Mouse (Mus musculus): ENCODE results near the gene Dusp19. TPM values are rescaled to one million over a fixed set of nuclear protein-coding genes. Genes with fewer than 3 reads are reported as not detected.

Dusp19 gene
- polyA plus RNA-seq, 1 experiment from 2014 or later = 19.3 TPM

DNA sequence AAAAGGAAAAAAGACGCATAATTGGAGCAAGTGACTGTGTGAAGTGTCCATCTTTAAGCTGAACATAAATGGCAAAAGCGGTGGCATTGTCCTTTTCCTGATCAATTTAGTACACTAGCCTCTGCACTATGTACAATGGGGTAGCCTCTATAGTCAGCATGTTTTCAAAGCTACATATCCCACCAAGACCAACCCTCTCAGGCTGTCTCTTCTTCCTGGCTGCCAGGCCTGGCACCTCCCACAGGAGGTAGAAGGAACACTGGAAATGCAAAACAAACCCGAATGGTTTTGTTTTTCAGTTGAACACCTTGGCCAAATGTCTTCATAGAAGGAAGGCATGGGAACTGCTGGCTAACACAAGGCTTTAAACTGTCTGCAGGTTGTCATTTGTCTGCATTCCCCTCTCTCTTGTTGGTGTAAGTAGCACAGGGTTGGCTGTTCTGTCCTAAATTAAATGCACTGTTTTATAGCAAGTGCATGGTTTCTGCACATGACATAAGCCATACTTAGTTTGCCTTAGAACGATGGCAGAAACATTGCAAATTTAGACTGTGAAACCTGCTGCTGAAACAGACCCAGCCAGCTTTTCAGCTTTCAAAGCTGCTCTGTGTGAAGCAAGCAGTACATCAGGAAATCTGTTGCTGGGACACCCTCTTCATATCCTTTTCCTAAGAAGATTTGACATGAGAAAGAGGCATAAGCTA is 22.5 kb upstream of the Dusp19 start:
- H3K9me3 ChIP-seq (ENCODE audit: control insufficient read depth, low read length) = no peaks in the 10 kb centered on the region
- WGBS = 70% methylated on average over 4 of the region's 4 CpGs
- no peak for ATAC-seq (ENCODE audit: low read depth)

DNA sequence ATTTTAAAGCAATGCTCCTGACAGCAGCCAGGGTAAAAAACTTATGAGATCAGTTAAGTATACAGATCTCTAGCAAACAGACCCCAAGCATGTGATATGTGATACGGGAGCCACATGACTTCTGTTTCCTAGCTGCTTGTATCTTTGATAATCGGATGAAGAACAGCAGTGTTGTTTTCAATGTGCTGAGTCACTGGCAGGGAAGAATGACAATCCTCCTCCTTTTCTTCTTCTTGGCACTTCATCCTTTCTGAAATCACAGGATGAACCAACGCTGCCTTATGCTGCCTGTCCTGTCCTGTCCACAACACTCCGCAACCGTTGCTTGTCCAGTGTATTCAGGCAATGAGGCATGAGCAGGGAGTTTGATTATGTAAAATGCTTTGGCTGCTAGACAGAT is 19.9 kb upstream of the Dusp19 start:
- Histone ChIP-seq H3K36me3 (ENCODE audit: control insufficient read depth, insufficient read depth, low read length) (no peaks in the 10 kb centered on the region), H3K4me2 (ENCODE audit: low read depth, low read length) (no peak overlapping the region), H3K4me1 (ENCODE audit: control insufficient read depth, insufficient read depth, low read length) (no peaks in the 10 kb centered on the region), H3K9ac (ENCODE audit: low read depth, low read length) (no peak overlapping the region), H3K4me3 (ENCODE audit: low read depth, low read length) (no peak overlapping the region), H3K27ac (replicated peaks; ENCODE audit: low read depth, low read length) (no peak overlapping the region), H3K9me3 (ENCODE audit: control insufficient read depth, low read length) (no peaks in the 10 kb centered on the region), H3K27me3 (replicated peaks; ENCODE audit: control insufficient read depth, insufficient read depth, low read length) (no peaks in the 10 kb centered on the region)
- no peak for DNase-seq (ENCODE audit: low spot score)
- ATAC-seq (ENCODE audit: low read depth) = no peak
- WGBS = 67% methylated on average over 5 of the region's 5 CpGs

More for the DNA sequence above, 22.5 kb upstream of the Dusp19 start:
- H3K27me3 ChIP-seq (replicated peaks; ENCODE audit: control insufficient read depth, insufficient read depth, low read length) = no peaks in the 10 kb centered on the region
- H3K9ac ChIP-seq (ENCODE audit: low read depth, low read length) = no peak overlapping the region
- no peak overlapping the region for H3K4me3 ChIP-seq (ENCODE audit: low read depth, low read length)
- no peaks in the 10 kb centered on the region for H3K4me1 ChIP-seq (ENCODE audit: control insufficient read depth, insufficient read depth, low read length)
- no peak for DNase-seq (ENCODE audit: low spot score)
- no peaks in the 10 kb centered on the region for H3K36me3 ChIP-seq (ENCODE audit: control insufficient read depth, insufficient read depth, low read length)
- H3K4me2 ChIP-seq (ENCODE audit: low read depth, low read length) = no peak overlapping the region
- H3K27ac ChIP-seq (replicated peaks; ENCODE audit: low read depth, low read length) = no peak overlapping the region

DNA sequence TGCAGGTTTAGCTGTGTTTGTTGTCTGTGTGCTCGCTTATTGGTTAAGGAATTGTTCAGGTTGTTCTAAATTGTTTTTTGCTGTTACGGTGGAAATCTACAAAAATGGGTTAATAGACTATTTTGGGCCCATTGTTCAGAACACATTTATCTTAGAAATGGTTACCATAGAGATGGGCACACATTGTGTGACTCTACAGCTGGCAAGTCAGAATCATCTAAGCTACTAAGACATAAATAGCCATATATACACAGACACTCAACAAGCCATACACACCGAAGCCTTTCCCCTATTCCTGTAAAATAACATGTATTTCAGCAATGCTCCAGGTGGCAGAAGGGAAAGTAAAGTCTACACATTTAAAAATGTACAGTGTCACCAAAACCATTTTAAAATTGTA is 17.0 kb upstream of the Dusp19 start:
- Histone ChIP-seq H3K27me3 (replicated peaks; ENCODE audit: control insufficient read depth, insufficient read depth, low read length) (no peaks in the 10 kb centered on the region), H3K9me3 (ENCODE audit: control insufficient read depth, low read length) (no peaks in the 10 kb centered on the region), H3K9ac (ENCODE audit: low read depth, low read length) (no peak overlapping the region), H3K27ac (replicated peaks; ENCODE audit: low read depth, low read length) (no peak overlapping the region), H3K36me3 (ENCODE audit: control insufficient read depth, insufficient read depth, low read length) (no peaks in the 10 kb centered on the region), H3K4me2 (ENCODE audit: low read depth, low read length) (no peak overlapping the region), H3K4me1 (ENCODE audit: control insufficient read depth, insufficient read depth, low read length) (no peaks in the 10 kb centered on the region), H3K4me3 (ENCODE audit: low read depth, low read length) (no peak overlapping the region)
- ATAC-seq (ENCODE audit: low read depth) = no peak
- 86% methylated on average over 3 of the region's 3 CpGs for WGBS
- DNase-seq (ENCODE audit: low spot score) = no peak

DNA sequence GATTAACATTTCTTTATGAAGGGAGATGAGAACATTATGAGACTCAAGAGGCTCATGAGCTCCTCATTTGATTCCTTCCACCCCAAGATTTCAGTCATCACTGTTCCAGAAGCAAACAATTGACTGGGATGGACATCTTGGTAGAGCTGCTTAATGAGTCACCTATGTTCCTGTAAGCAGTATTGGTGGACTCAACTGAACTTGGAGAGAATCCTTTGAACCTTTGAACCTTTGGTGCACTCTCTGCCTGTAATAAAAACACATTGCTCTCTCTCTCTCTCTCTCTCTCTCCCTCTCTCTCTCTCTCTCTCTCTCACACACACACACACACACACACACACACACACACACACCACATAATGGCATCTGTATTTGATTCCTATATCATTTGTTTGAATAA is 16.2 kb upstream of the Dusp19 start:
- no peak overlapping the region for H3K27ac ChIP-seq (replicated peaks; ENCODE audit: low read depth, low read length)
- no peak overlapping the region for H3K9ac ChIP-seq (ENCODE audit: low read depth, low read length)
- no peaks in the 10 kb centered on the region for H3K36me3 ChIP-seq (ENCODE audit: control insufficient read depth, insufficient read depth, low read length)
- no peaks in the 10 kb centered on the region for H3K4me1 ChIP-seq (ENCODE audit: control insufficient read depth, insufficient read depth, low read length)
- no peaks in the 10 kb centered on the region for H3K27me3 ChIP-seq (replicated peaks; ENCODE audit: control insufficient read depth, insufficient read depth, low read length)
- no peaks in the 10 kb centered on the region for H3K9me3 ChIP-seq (ENCODE audit: control insufficient read depth, low read length)
- ATAC-seq (ENCODE audit: low read depth) (no peak), DNase-seq (ENCODE audit: low spot score) (no peak)
- H3K4me2 ChIP-seq (ENCODE audit: low read depth, low read length) = no peak overlapping the region
- H3K4me3 ChIP-seq (ENCODE audit: low read depth, low read length) = no peak overlapping the region

DNA sequence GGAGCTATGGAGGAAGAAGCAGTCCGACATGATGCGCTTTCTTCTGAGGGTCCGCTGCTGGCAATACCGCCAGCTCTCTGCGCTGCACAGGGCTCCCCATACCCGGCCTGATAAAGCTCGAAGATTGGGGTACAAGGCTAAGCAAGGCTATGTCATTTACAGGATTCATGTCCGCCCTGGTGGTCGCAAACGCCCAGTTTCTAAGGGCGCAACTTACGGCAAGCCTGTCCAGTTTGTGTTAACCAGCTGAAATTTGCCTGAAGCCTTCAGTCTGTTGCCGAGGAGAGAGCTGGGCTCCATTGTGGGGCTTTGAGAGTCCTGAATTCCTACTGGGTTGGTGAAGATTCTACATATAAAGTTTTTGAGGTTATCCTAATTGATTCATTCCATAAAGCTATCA is 14.1 kb upstream of the Dusp19 start:
- Histone ChIP-seq H3K27ac (replicated peaks; ENCODE audit: low read depth, low read length) (no peak overlapping the region), H3K4me2 (ENCODE audit: low read depth, low read length) (no peak overlapping the region), H3K36me3 (ENCODE audit: control insufficient read depth, insufficient read depth, low read length) (no peaks in the 10 kb centered on the region), H3K9me3 (ENCODE audit: control insufficient read depth, low read length) (no peaks in the 10 kb centered on the region), H3K9ac (ENCODE audit: low read depth, low read length) (no peak overlapping the region), H3K4me3 (ENCODE audit: low read depth, low read length) (no peak overlapping the region), H3K4me1 (ENCODE audit: control insufficient read depth, insufficient read depth, low read length) (no peaks in the 10 kb centered on the region), H3K27me3 (replicated peaks; ENCODE audit: control insufficient read depth, insufficient read depth, low read length) (no peaks in the 10 kb centered on the region)
- 93% methylated on average over 12 of the region's 13 CpGs for WGBS
- ATAC-seq (ENCODE audit: low read depth) (no peak), DNase-seq (ENCODE audit: low spot score) (no peak)

DNA sequence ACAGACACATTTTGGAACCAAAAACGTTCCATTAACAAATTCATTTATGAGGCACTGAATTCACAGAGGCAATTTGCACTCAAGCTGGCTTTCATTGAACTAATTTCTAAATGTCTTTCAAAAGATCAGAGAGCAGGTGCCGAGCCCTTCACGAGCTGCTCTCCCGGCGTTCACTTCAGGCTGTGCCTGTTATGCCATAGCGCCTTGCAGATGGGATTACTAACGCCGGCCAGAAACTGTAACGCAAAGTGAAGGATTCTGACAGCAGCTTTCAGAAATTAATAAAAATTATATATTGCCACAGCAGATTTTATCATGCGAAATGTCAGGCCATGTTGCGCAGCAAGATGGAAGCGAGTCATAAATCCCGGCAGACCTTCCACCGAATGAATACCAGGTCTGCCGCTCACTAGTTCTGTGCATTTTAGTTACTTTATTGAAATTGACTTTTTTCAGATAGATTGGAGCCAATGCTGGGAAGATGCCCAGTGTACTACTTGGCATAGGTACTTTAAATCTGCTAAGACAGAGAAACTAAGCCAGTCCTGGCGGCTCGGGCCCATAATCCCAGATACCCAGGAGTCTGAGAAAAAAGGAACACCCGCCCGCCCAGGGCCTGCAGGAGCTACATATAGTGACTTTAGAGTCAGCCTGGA is 12.9 kb upstream of the Dusp19 start:
- Histone ChIP-seq H3K9ac (ENCODE audit: low read depth, low read length) (no peak overlapping the region), H3K27ac (replicated peaks; ENCODE audit: low read depth, low read length) (no peak overlapping the region), H3K4me2 (ENCODE audit: low read depth, low read length) (no peak overlapping the region), H3K27me3 (replicated peaks; ENCODE audit: control insufficient read depth, insufficient read depth, low read length) (no peaks in the 10 kb centered on the region), H3K4me3 (ENCODE audit: low read depth, low read length) (no peak overlapping the region), H3K4me1 (ENCODE audit: control insufficient read depth, insufficient read depth, low read length) (no peaks in the 10 kb centered on the region), H3K36me3 (ENCODE audit: control insufficient read depth, insufficient read depth, low read length) (no peaks in the 10 kb centered on the region), H3K9me3 (ENCODE audit: control insufficient read depth, low read length) (no peaks in the 10 kb centered on the region)
- ATAC-seq (ENCODE audit: low read depth) = no peak
- WGBS = 90% methylated on average over 19 of the region's 19 CpGs
- no peak for DNase-seq (ENCODE audit: low spot score)

DNA sequence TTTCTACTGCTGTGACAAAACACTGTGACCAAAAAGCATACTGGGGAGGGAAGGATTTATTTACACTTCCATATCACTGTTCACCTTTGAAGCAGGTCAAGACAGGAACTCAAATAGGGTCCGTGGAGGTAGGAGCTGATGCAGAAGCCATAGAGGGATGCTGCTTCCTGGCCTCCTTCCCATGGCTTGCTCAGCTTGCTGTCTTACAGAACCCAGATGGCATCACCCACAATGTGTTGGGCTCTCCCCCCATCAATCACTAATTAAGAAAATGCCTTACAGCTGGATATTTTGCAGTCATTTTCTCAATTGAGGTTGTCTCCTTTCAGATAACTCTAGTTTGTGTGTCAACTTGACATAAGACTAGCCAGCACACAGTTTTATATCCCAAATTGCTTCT is 4.6 kb upstream of the Dusp19 start:
- H3K27ac ChIP-seq (replicated peaks; ENCODE audit: low read depth, low read length) = no peak overlapping the region
- H3K27me3 ChIP-seq (replicated peaks; ENCODE audit: control insufficient read depth, insufficient read depth, low read length) = no peaks in the 10 kb centered on the region
- no peaks in the 10 kb centered on the region for H3K4me1 ChIP-seq (ENCODE audit: control insufficient read depth, insufficient read depth, low read length)
- WGBS = 43% methylated on average over 1 of the region's 1 CpGs
- H3K9me3 ChIP-seq (ENCODE audit: control insufficient read depth, low read length) = 0 out of 2 replicates have a peak, but pooled peaks cover 5% of the 10 kb centered on the region
- H3K4me3 ChIP-seq (ENCODE audit: low read depth, low read length) = no peak overlapping the region
- no peak overlapping the region for H3K4me2 ChIP-seq (ENCODE audit: low read depth, low read length)
- H3K9ac ChIP-seq (ENCODE audit: low read depth, low read length) = no peak overlapping the region
- DNase-seq (ENCODE audit: low spot score) = no peak
- ATAC-seq (ENCODE audit: low read depth) = no peak
- H3K36me3 ChIP-seq (ENCODE audit: control insufficient read depth, insufficient read depth, low read length) = no peaks in the 10 kb centered on the region

DNA sequence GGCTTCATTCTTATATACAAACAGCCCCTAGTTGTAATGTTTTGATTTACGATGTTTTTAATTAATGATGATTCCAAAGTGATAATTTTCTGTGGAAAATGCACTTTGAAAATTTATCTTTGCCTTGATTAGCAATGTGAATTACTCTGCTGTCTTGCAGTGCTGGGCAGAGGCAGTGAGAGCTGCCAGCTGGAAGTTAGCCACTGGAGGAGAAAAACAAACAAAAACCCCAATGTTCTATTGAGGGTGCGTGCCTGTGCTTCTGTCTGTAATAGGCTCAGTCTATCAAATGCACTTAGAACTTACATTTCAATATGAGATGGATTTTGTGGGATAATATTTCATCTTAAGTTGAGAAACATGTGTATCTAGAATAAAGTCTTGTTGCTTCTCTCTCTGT is 4.0 kb upstream of the Dusp19 start:
- peaks cover 1% of the 10 kb centered on the region for H3K4me1 ChIP-seq (ENCODE audit: control insufficient read depth, insufficient read depth, low read length)

DNA sequence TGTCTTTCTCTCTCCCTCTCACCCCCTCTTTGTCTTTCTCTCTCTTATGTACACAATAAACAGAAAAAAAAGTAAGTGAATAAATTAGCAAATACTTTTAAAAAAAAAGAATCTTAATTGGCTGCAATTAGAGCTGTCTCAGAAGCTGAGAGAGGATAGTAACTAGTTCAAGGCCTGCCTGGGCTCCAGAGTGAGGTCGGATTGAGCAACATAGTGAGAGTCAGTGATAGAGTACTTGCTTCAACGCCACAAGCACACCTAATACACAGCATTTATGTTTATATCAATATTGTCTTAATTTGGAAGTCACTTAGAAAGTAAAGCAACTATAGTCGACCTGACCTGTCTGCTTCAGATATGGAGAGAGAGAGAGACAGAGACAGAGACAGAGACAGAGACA is 2.1 kb downstream of the Dusp19 start:
- no peak for DNase-seq (ENCODE audit: low spot score)
- H3K36me3 ChIP-seq (ENCODE audit: control insufficient read depth, insufficient read depth, low read length) = 0 out of 2 replicates have a peak, but pooled peaks cover 8% of the 10 kb centered on the region
- no peaks in the 10 kb centered on the region for H3K27me3 ChIP-seq (replicated peaks; ENCODE audit: control insufficient read depth, insufficient read depth, low read length)
- peaks cover 7% of the 10 kb centered on the region for H3K4me1 ChIP-seq (ENCODE audit: control insufficient read depth, insufficient read depth, low read length)
- 81% methylated on average over 3 of the region's 3 CpGs for WGBS
- no peak overlapping the region for H3K4me2 ChIP-seq (ENCODE audit: low read depth, low read length)
- H3K27ac ChIP-seq (replicated peaks; ENCODE audit: low read depth, low read length) = no peak overlapping the region
- no peak for ATAC-seq (ENCODE audit: low read depth)
- H3K9me3 ChIP-seq (ENCODE audit: control insufficient read depth, low read length) = no peaks in the 10 kb centered on the region
- no peak overlapping the region for H3K9ac ChIP-seq (ENCODE audit: low read depth, low read length)
- no peak overlapping the region for H3K4me3 ChIP-seq (ENCODE audit: low read depth, low read length)

More for the DNA sequence above, 4.0 kb upstream of the Dusp19 start:
- Histone ChIP-seq H3K4me3 (ENCODE audit: low read depth, low read length) (no peak overlapping the region), H3K9me3 (ENCODE audit: control insufficient read depth, low read length) (0 out of 2 replicates have a peak, but pooled peaks cover 5% of the 10 kb centered on the region), H3K9ac (ENCODE audit: low read depth, low read length) (no peak overlapping the region), H3K27ac (replicated peaks; ENCODE audit: low read depth, low read length) (no peak overlapping the region), H3K4me2 (ENCODE audit: low read depth, low read length) (no peak overlapping the region), H3K36me3 (ENCODE audit: control insufficient read depth, insufficient read depth, low read length) (no peaks in the 10 kb centered on the region), H3K27me3 (replicated peaks; ENCODE audit: control insufficient read depth, insufficient read depth, low read length) (no peaks in the 10 kb centered on the region)
- no peak for DNase-seq (ENCODE audit: low spot score)
- ATAC-seq (ENCODE audit: low read depth) = no peak
- WGBS = 59% methylated on average over 2 of the region's 2 CpGs
